Mouse (Mus musculus) G1E (cell line): ENCODE measurements around the gene Plekhg1. TPM values are rescaled to one million over a fixed set of nuclear protein-coding genes. Genes with fewer than 3 reads are reported as not detected.

ENCODE experiments used
- ATAC-seq: 2 replicates; pipeline ENCODE4 v1.8.0; 2016; ENCODE audit warnings: mild to moderate bottlenecking; ENCODE audit not compliant: insufficient number of reproducible peaks, poor library complexity, low FRiP score, severe bottlenecking; ENCODE audit errors: extremely low read depth
- DNase-seq: peaks from one replicate; pipeline ENCODE4 v3.0.0; 2012; ENCODE audit warnings: low spot score
- H3K27me3 ChIP-seq: 2 replicates; pipeline ENCODE4 v1.6.1; 2012; ENCODE audit warnings: mild to moderate bottlenecking, low read length, inconsistent platforms; ENCODE audit not compliant: insufficient read depth
- H3K36me3 ChIP-seq: replicated peaks from 2 replicates; pipeline ENCODE3; 2012; ENCODE audit warnings: mild to moderate bottlenecking, inconsistent platforms
- H3K4me1 ChIP-seq: 2 replicates; pipeline ENCODE4 v1.6.1; 2012; ENCODE audit warnings: low read depth, low read length, inconsistent platforms, mixed read lengths; ENCODE audit not compliant: insufficient read depth
- H3K4me3 ChIP-seq: 2 replicates; pipeline ENCODE4 v1.5.1; 2012; ENCODE audit warnings: low read depth, mild to moderate bottlenecking, inconsistent platforms, low read length, moderate library complexity, mixed read lengths
- H3K9me3 ChIP-seq: replicated peaks from 2 replicates; pipeline ENCODE4 v1.6.1; 2012; ENCODE audit warnings: inconsistent platforms
- CTCF ChIP-seq: IDR thresholded peaks from 2 replicates; pipeline ENCODE4 v1.5.1; 2012; ENCODE audit warnings: low read depth, low read length, inconsistent platforms, mixed read lengths
- GATA1 ChIP-seq: IDR thresholded peaks from 2 replicates; pipeline ENCODE4 v1.6.1; 2012; ENCODE audit warnings: borderline replicate concordance, low read length, inconsistent platforms, mixed read lengths
- GATA2 ChIP-seq: IDR thresholded peaks from 2 replicates; pipeline ENCODE4 v1.6.1; 2012; ENCODE audit warnings: low read depth, low read length, inconsistent platforms, borderline replicate concordance
- POLR2AphosphoS5 ChIP-seq: IDR thresholded peaks from 2 replicates; pipeline ENCODE4 v1.6.1; 2012; ENCODE audit warnings: low read depth, low read length, inconsistent platforms; ENCODE audit not compliant: insufficient replicate concordance
- TAL1 ChIP-seq: conservative IDR thresholded peaks from 2 replicates; pipeline ENCODE4 v1.6.1; 2012; ENCODE audit warnings: low read depth, low read length, inconsistent platforms, mixed read lengths
- polyA plus RNA-seq: library from polyadenylated mRNA; stranded (reverse); fragments of >175 nt; gene quantifications from 2 replicates; pipeline ENCODE4 v1.2.3, GENCODE M21; 2012
- total RNA-seq, 2 experiments: library from RNA; stranded (forward) in 1 of 2; stranded (reverse) in 1 of 2; fragments of 200-1000 nt in 1 of 2; fragments of >200 nt in 1 of 2; fragmentation: Nextera tagmentation in 1 of 2; gene quantifications; 2 replicates each; pipeline ENCODE4 v1.2.3; 2014 to 2017

The Plekhg1 gene
- total and polyA plus RNA-seq, 3 experiments, result 0.15 to 1.8 (median 1.6) TPM

GRCm38 (mm10) chr10:3718021-3718865, 21.9 kb upstream of the Plekhg1 start:
- TF ChIP-seq GATA1 (no peak), CTCF (no peak), GATA2 (no peak), TAL1 (no peak), POLR2AphosphoS5 (no peak)
- DNase-seq (no peak), ATAC-seq (no peak)
- Histone ChIP-seq H3K4me3 (no peak overlapping the region), H3K9me3 (no peaks in the 10 kb centered on the region), H3K36me3 (no peaks in the 10 kb centered on the region), H3K4me1 (no peaks in the 10 kb centered on the region), H3K27me3 (no peaks in the 10 kb centered on the region)

GRCm38 (mm10) chr10:3720296-3720695, 19.9 kb upstream of the Plekhg1 start:
- TF ChIP-seq GATA2 (no peak), TAL1 (no peak), CTCF (no peak), POLR2AphosphoS5 (no peak), GATA1 (no peak)
- no peaks in the 10 kb centered on the region for H3K36me3 ChIP-seq
- no peaks in the 10 kb centered on the region for H3K4me1 ChIP-seq
- no peak for ATAC-seq
- no peak overlapping the region for H3K4me3 ChIP-seq
- no peaks in the 10 kb centered on the region for H3K27me3 ChIP-seq
- no peaks in the 10 kb centered on the region for H3K9me3 ChIP-seq
- DNase-seq, result no peak

- H3K4me1 ChIP-seq, result no peaks in the 10 kb centered on the region
- no peak for DNase-seq
These were observed 17.8 kb upstream of the Plekhg1 start for GRCm38 (mm10) chr10:3722339-3722738.

DNA sequence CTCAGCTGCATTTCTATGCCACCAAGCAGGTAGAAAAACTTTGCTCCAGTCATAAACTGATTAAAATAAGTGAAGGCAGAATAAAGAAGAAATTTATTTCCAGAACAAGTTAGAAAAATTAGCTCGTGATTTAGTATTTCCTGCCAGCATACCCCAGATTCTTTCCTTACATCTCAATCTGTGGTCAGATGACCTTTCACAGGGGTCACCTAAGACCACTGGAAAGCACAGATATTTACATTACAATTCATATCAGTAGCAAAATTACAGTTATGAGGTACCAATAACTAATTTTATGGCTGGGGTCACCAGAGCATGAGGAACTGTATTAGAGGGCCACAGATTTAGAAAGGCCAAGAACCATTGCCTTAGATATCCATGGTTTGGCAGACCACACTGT, 15.5 kb upstream of the Plekhg1 start:
- no peaks in the 10 kb centered on the region for H3K9me3 ChIP-seq
- H3K27me3 ChIP-seq, result no peaks in the 10 kb centered on the region
- H3K4me1 ChIP-seq, result no peaks in the 10 kb centered on the region
- no peak for ATAC-seq
- H3K4me3 ChIP-seq, result no peak overlapping the region
- no peak for DNase-seq
- no peak for TF ChIP-seq GATA2
- no peak for TF ChIP-seq GATA1
- no peak for TF ChIP-seq POLR2AphosphoS5
- TF ChIP-seq CTCF, result no peak
- no peak for TF ChIP-seq TAL1
- H3K36me3 ChIP-seq, result no peaks in the 10 kb centered on the region

More at GRCm38 (mm10) chr10:3722339-3722738, 17.8 kb upstream of the Plekhg1 start:
- TF ChIP-seq POLR2AphosphoS5, result no peak
- TF ChIP-seq GATA1, result no peak
- no peak for TF ChIP-seq GATA2
- TF ChIP-seq TAL1, result no peak
- TF ChIP-seq CTCF, result no peak
- Histone ChIP-seq H3K4me3 (no peak overlapping the region), H3K36me3 (no peaks in the 10 kb centered on the region), H3K9me3 (no peaks in the 10 kb centered on the region), H3K27me3 (no peaks in the 10 kb centered on the region)
- no peak for ATAC-seq

GRCm38 (mm10) chr10:3729666-3730065, 10.5 kb upstream of the Plekhg1 start:
- TF ChIP-seq GATA2 (no peak), TAL1 (no peak), CTCF (no peak), POLR2AphosphoS5 (no peak), GATA1 (no peak)
- no peak for DNase-seq

DNA sequence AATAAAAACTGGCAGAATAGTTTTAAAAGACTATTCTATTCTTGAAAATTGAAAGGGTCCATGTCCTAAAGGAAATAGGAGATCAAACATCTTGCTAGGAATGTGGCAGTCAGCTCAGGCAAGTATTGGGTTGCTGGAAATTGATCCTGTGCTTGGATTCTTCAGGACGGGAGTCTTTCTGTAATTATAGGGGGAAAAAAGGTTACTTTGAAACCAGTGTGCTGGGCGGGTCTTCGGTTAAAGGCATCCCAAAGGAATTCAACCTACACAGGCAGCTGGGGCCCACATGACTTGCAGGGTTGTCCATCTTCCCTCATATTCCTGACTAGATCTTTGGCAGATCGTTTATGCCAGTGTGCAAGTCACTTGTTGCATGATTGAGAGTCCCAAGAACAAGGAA, 9.8 kb upstream of the Plekhg1 start:
- no peaks in the 10 kb centered on the region for H3K9me3 ChIP-seq
- TF ChIP-seq CTCF (no peak), GATA1 (no peak), TAL1 (no peak), GATA2 (no peak), POLR2AphosphoS5 (no peak)
- H3K4me1 ChIP-seq, result no peaks in the 10 kb centered on the region
- DNase-seq (no peak), ATAC-seq (no peak)
- H3K27me3 ChIP-seq, result no peaks in the 10 kb centered on the region
- no peak overlapping the region for H3K4me3 ChIP-seq
- no peaks in the 10 kb centered on the region for H3K36me3 ChIP-seq

More at GRCm38 (mm10) chr10:3729666-3730065, 10.5 kb upstream of the Plekhg1 start:
- H3K4me1 ChIP-seq, result no peaks in the 10 kb centered on the region
- no peaks in the 10 kb centered on the region for H3K27me3 ChIP-seq
- no peak for ATAC-seq
- no peak overlapping the region for H3K4me3 ChIP-seq
- H3K9me3 ChIP-seq, result no peaks in the 10 kb centered on the region
- no peaks in the 10 kb centered on the region for H3K36me3 ChIP-seq
